Mouse (Mus musculus) heart, postnatal 0 days (tissue): ENCODE results near the gene Kdm6b. TPM values are rescaled to one million over a fixed set of nuclear protein-coding genes. Genes with fewer than 3 reads are reported as not detected.

ENCODE experiments used
- ATAC-seq: fragments of 200-750 bp; cut with Nextera tagmentation; 2 replicates; pipeline ENCODE4 v1.8.0; 2017; ENCODE audit warnings: low read depth, moderate number of reproducible peaks, moderate library complexity; ENCODE audit not compliant: insufficient read depth
- DNase-seq: peaks from one replicate; pipeline ENCODE4 v3.0.0-alpha.2; 2016; ENCODE audit warnings: low spot score
- H3K27ac ChIP-seq: fragments of 300-500 bp; sonication (generic); 2 replicates; pipeline ENCODE4 v1.5.1; 2014; ENCODE audit warnings: low read depth, mild to moderate bottlenecking
- H3K27me3 ChIP-seq: fragments of 300-500 bp; sonication (generic); 2 replicates; pipeline ENCODE4 v1.6.1; 2014; ENCODE audit warnings: low read length, mixed read lengths; ENCODE audit not compliant: control insufficient read depth, insufficient read depth
- H3K36me3 ChIP-seq: fragments of 300-500 bp; sonication (generic); replicated peaks from 2 replicates; pipeline ENCODE4 v1.6.1; 2014; ENCODE audit warnings: low read length, mixed read lengths; ENCODE audit not compliant: control insufficient read depth, insufficient read depth
- H3K4me1 ChIP-seq: fragments of 300-500 bp; sonication (generic); 2 replicates; pipeline ENCODE4 v1.6.1; 2014; ENCODE audit warnings: antibody characterized with exemption; ENCODE audit not compliant: control insufficient read depth, insufficient read depth
- H3K4me2 ChIP-seq: fragments of 300-500 bp; sonication (generic); 2 replicates; pipeline ENCODE4 v1.6.1; 2014; ENCODE audit warnings: low read depth, mild to moderate bottlenecking, low read length, moderate library complexity
- H3K4me3 ChIP-seq: fragments of 300-500 bp; sonication (generic); 2 replicates; pipeline ENCODE4 v1.5.1; 2014; ENCODE audit warnings: low read depth, low read length
- H3K9ac ChIP-seq: fragments of 300-500 bp; sonication (generic); replicated peaks from 2 replicates; pipeline ENCODE4 v1.6.1; 2014; ENCODE audit warnings: low read depth, low read length, mixed read lengths
- H3K9me3 ChIP-seq: fragments of 300-500 bp; sonication (generic); replicated peaks from 2 replicates; pipeline ENCODE4 v1.6.1; 2016; ENCODE audit warnings: low read length; ENCODE audit not compliant: control insufficient read depth
- CTCF ChIP-seq: IDR thresholded peaks from 2 replicates; pipeline ENCODE4 v1.5.1; 2016; ENCODE audit warnings: antibody characterized with exemption, control low read depth, low read depth
- EP300 ChIP-seq: IDR thresholded peaks from 2 replicates; pipeline ENCODE4 v1.6.1; 2016; ENCODE audit warnings: antibody characterized with exemption, low read depth
- WGBS: fragments of 180-500 bp; shearing (Covaris S2); extraction: QIAGEN DNeasy Blood & Tissue Kit; methylation state at CpG from one replicate; pipeline ENCODE4 v1.1.7; 2014; 5-methylcytosine and 5-hydroxymethylcytosine counted together
- polyA plus RNA-seq: library from polyadenylated mRNA; unstranded; fragments of >200 nt; fragmentation: Nextera tagmentation; extraction: Ambion mirVana; gene quantifications from 2 replicates; pipeline ENCODE4 v1.2.1, GENCODE M21; 2015
- total RNA-seq: library from RNA; depleted of rRNA; stranded (reverse); fragments of >200 nt; gene quantifications from 2 replicates; pipeline ENCODE4 v1.2.3, GENCODE M21; 2014; ENCODE audit warnings: low replicate concordance

Kdm6b gene
- total and polyA plus RNA-seq, 2 experiments from 2014 or later = 10.0 to 23.6 TPM

- DNase-seq = peak; percentile 81
Observed at GRCm38 (mm10) chr11:69415668-69416451, 2.4 kb upstream of the Kdm6b start.

GRCm38 (mm10) chr11:69415327-69415667 lies 1.8 kb upstream of the Kdm6b start:
- Histone ChIP-seq H3K9ac (peak overlapping the region; percentile 82), H3K4me2 (peak overlapping the region; percentile 95), H3K9me3 (no peaks in the 10 kb centered on the region), H3K4me3 (peak overlapping the region; percentile 61), H3K27me3 (no peaks in the 10 kb centered on the region), H3K4me1 (peaks cover 40% of the 10 kb centered on the region), H3K36me3 (peaks cover 11% of the 10 kb centered on the region; the same call in 1 of the 2 replicates), H3K27ac (peak overlapping the region; percentile 99)
- DNase-seq = peak; percentile 86
- peak; percentile 24 for ATAC-seq
- 0% methylated on average over 3 of the region's 3 CpGs for WGBS
- TF ChIP-seq CTCF = peak; percentile 38
- peak; percentile 28; the same call in 1 of the 2 replicates for TF ChIP-seq EP300

More at GRCm38 (mm10) chr11:69415668-69416451, 2.4 kb upstream of the Kdm6b start:
- Histone ChIP-seq H3K27ac (peak overlapping the region; percentile 99), H3K27me3 (0 out of 2 replicates have a peak, but pooled peaks cover 3% of the 10 kb centered on the region), H3K36me3 (peaks cover 11% of the 10 kb centered on the region; the same call in 1 of the 2 replicates), H3K4me1 (peaks cover 45% of the 10 kb centered on the region), H3K4me2 (peak overlapping the region; percentile 95), H3K4me3 (peak overlapping the region; percentile 61), H3K9ac (peak overlapping the region; percentile 82), H3K9me3 (no peaks in the 10 kb centered on the region)
- 0% methylated on average over 14 of the region's 25 CpGs for WGBS
- TF ChIP-seq CTCF = no peak
- TF ChIP-seq EP300 = peak; percentile 1; the same call in 1 of the 2 replicates
- peak; percentile 9; the same call in 1 of the 2 replicates for ATAC-seq

- H3K4me1 ChIP-seq = peaks cover 37% of the 10 kb centered on the region
- H3K4me3 ChIP-seq = peak overlapping the region; percentile 61
- peak overlapping the region; percentile 82 for H3K9ac ChIP-seq
- 34% methylated on average over 4 of the region's 4 CpGs for WGBS
- peak overlapping the region; percentile 95 for H3K4me2 ChIP-seq
- ATAC-seq (no peak), DNase-seq (no peak)
- peak overlapping the region; percentile 99 for H3K27ac ChIP-seq
- TF ChIP-seq CTCF (no peak), EP300 (no peak; the same call in 1 of the 2 replicates)
- peaks cover 11% of the 10 kb centered on the region; the same call in 1 of the 2 replicates for H3K36me3 ChIP-seq
- H3K27me3 ChIP-seq = no peaks in the 10 kb centered on the region
- no peaks in the 10 kb centered on the region for H3K9me3 ChIP-seq
Observed at GRCm38 (mm10) chr11:69414421-69415326, 1.2 kb upstream of the Kdm6b start.

- Histone ChIP-seq H3K4me2 (no peak overlapping the region), H3K9me3 (no peaks in the 10 kb centered on the region), H3K27ac (peak overlapping the region; percentile 98; the same call in 1 of the 2 replicates), H3K36me3 (peaks cover 15% of the 10 kb centered on the region), H3K4me3 (no peak overlapping the region), H3K4me1 (peaks cover 44% of the 10 kb centered on the region), H3K27me3 (no peaks in the 10 kb centered on the region), H3K9ac (no peak overlapping the region)
- no peak for ATAC-seq
- DNase-seq = no peak
- 54% methylated on average over 7 of the region's 7 CpGs for WGBS
- no peak for TF ChIP-seq EP300
Observed at GRCm38 (mm10) chr11:69412548-69412947, 927 bp downstream of the Kdm6b start.

GRCm38 (mm10) chr11:69411538-69412203 lies 1.8 kb downstream of the Kdm6b start:
- ATAC-seq = peak; percentile 24
- Histone ChIP-seq H3K4me2 (peak overlapping the region; percentile 96), H3K4me3 (peak overlapping the region; percentile 89), H3K4me1 (peaks cover 39% of the 10 kb centered on the region), H3K9ac (peak overlapping the region; percentile 88), H3K27ac (peak overlapping the region; percentile 98), H3K9me3 (no peaks in the 10 kb centered on the region), H3K36me3 (peaks cover 24% of the 10 kb centered on the region), H3K27me3 (no peaks in the 10 kb centered on the region)
- WGBS = under 1% methylated on average over 37 of the region's 39 CpGs
- no peak for TF ChIP-seq CTCF
- TF ChIP-seq EP300 = 0 out of 2 replicates have a peak, but pooled peaks have one; percentile 2
- DNase-seq = peak; percentile 86
